Mouse (Mus musculus) bone marrow macrophage, adult 2 months (primary cell): Measurements from ENCODE around the gene Gm11492. TPM values are rescaled to one million over a fixed set of nuclear protein-coding genes. Genes with fewer than 3 reads are reported as not detected.

Experiments used
- H3K27ac ChIP-seq: 2 replicates; pipeline ENCODE4 v1.5.1; 2012; ENCODE audit warnings: low read depth, low read length; ENCODE audit not compliant: insufficient read depth
- H3K4me1 ChIP-seq: 2 replicates; pipeline ENCODE4 v1.6.1; 2012; ENCODE audit warnings: low read length; ENCODE audit not compliant: control insufficient read depth, insufficient read depth
- H3K4me3 ChIP-seq: 2 replicates; pipeline ENCODE4 v1.5.1; 2012; ENCODE audit warnings: mild to moderate bottlenecking, low read length, moderate library complexity; ENCODE audit not compliant: insufficient read depth
- CTCF ChIP-seq: IDR thresholded peaks from 2 replicates; pipeline ENCODE4 v1.5.1; 2012; ENCODE audit warnings: low read depth, mild to moderate bottlenecking, low read length, moderate library complexity
- POLR2A ChIP-seq: IDR thresholded peaks from 2 replicates; pipeline ENCODE4 v1.6.1; 2012; ENCODE audit warnings: mild to moderate bottlenecking, low read depth, low read length, borderline replicate concordance
- polyA plus RNA-seq: library from polyadenylated mRNA; stranded (reverse); fragments of >200 nt; gene quantifications from 2 replicates; pipeline ENCODE4 v1.2.4, GENCODE M21; 2012; ENCODE audit not compliant: missing spikeins, insufficient read depth, insufficient read length

Gene Gm11492
- polyA plus RNA-seq = not detected in 2 replicates

DNA sequence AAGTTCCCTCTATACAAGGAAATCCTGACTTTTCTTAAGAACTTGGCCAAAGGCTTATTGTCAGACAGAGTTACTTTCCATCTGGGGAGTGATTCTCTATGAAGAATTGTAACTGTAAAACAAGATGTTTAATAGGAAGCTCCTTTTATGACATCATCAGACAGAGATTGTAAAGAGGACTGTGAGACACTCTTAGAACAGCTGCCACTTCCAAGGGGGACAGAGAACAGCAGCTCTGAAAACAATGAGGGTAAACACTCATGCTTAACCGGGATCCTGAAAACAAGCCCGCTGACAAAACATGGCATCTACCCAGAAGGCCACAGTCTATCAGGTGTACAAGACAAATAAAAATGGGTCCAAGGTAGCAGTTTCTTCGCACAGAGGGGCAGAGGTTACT lies at the start of gene Gm11492:
Gm11492 (plus strand) TSS at position 153 of the 400 bp plus-strand sequence.
- H3K4me3 ChIP-seq = no peak within 1 kb of the TSS
- peaks cover 4% of the 10 kb centered on the region for H3K4me1 ChIP-seq
- no peak within 1 kb of the TSS for H3K27ac ChIP-seq
- TF ChIP-seq POLR2A = no peak
- TF ChIP-seq CTCF = no peak

DNA sequence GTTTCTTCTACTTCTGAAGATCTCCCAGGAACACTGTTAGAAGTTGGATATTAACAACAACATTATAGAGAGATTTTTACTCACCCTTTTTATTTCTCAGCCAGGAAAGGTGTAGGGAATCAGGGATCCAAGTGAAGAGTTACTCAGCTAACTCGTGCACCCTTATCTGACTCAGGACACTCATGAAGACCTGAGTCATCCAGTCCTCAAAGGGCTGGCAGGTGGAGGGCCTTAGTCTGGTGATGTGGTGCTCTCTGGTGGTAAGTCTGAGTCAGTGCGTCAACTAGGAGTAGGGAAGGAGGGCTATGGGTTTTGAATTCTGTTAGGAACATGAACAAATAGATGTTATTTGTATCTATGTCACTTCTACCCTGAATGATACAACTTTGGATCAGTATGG lies 47.2 kb upstream of the Gm11492 start:
- Histone ChIP-seq H3K4me1 (peaks cover 25% of the 10 kb centered on the region), H3K4me3 (no peak overlapping the region), H3K27ac (no peak overlapping the region)
- TF ChIP-seq POLR2A = no peak
- TF ChIP-seq CTCF = peak; percentile 43

DNA sequence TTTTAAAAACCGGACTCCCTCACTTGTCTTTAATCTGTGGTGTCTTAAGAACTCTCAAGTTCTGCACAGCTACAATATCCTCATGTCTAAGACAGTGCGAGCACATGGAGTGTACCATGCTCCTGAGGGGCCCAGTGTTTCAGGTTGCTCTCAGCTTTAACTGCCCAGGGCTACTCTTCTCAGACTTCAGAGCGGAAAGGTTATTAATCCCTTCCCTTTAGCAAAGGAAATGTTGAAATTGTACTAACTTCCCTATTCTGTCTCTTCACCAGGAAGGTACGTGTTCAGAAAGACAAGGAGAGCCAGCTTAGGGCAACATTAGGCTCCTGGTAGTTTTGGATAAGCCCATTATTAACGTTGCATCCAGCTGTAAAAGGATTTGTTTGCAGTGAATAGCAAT lies 43.0 kb upstream of the Gm11492 start:
- H3K4me3 ChIP-seq = no peak overlapping the region
- H3K4me1 ChIP-seq = peaks cover 41% of the 10 kb centered on the region
- H3K27ac ChIP-seq = no peak overlapping the region
- TF ChIP-seq POLR2A = no peak
- TF ChIP-seq CTCF = no peak

DNA sequence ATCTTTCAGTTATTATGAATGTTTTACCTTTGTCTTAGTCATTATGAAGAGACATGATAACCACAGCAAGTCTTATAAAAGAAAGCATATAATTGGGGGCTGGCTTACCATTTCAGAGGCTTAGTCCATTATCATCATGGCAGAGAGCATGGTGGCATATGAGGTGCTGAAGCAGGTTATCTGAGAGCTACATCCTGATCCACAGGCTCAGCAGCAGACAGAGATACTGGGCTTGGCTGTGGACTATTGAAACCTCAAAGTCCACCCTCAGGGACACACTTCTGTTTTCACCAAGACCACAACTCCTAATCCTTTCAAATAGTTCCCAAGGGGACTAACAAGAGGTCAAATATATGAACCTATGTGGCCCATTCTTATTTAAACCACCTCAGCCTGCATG lies 42.5 kb upstream of the Gm11492 start:
- H3K27ac ChIP-seq = no peak overlapping the region
- H3K4me3 ChIP-seq = no peak overlapping the region
- H3K4me1 ChIP-seq = peaks cover 39% of the 10 kb centered on the region
- TF ChIP-seq POLR2A (no peak), CTCF (no peak)

DNA sequence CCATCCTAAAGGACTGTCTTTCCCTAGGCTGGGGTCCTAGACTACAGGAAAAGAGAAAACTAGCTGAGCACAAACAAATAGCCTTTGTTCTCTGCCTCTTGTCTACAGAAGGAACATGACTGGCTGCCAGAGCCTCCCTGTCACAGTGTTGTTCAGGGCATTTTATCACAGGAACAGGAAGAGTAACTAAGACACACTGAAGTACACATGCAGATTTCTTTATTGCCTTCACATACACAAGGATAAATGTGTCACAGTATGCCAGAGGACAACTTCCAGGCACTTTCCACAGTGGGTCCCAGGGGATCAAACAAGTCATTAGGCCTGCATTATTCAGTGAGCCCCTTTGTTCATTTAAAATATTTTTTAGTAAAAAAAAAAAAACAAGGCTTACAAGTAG lies 41.7 kb upstream of the Gm11492 start:
- H3K4me3 ChIP-seq = no peak overlapping the region
- no peak overlapping the region for H3K27ac ChIP-seq
- TF ChIP-seq CTCF (no peak), POLR2A (no peak)
- peaks cover 36% of the 10 kb centered on the region for H3K4me1 ChIP-seq

DNA sequence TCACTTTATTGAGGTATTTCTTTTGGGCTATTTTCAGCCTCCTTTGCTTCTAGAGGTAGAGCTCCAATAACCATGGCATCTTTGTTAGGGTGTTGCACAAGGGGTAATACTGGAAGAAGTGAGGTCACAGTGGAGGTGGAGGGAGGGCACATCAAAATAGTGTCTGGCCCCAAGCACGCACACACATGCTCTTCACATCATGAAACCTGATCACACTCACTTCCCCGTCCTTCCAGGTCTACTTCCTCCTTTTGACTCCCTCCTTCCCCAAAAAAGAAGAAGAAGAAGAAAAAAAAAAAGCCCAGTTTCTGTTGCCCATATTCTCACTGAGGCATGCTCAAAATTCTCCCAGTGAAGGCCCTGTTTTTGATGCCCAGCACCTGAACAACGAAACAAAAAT lies 39.1 kb upstream of the Gm11492 start:
- Histone ChIP-seq H3K27ac (no peak overlapping the region), H3K4me3 (no peak overlapping the region), H3K4me1 (peaks cover 35% of the 10 kb centered on the region)
- TF ChIP-seq POLR2A = no peak
- TF ChIP-seq CTCF = no peak

DNA sequence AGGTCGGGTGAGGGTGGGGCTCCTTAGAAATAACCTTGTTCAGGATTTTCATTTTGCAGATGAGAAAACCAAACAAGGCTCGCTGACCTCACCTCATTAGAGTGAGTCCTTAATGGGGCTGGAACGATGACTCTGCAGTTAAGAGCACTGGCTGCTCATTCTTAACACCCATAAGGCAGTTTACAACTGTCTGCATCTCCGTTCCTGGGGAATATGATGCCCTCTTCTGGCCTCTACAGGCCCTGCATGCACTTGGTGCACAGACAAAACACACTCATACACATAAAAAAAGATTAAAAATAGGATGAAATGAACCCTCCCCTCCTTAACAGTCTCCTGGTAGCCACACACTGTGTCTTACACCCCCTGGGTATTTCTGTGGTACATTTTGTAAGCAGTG lies 38.5 kb upstream of the Gm11492 start:
- no peak overlapping the region for H3K27ac ChIP-seq
- TF ChIP-seq POLR2A (no peak), CTCF (peak; percentile 28; the same call in 1 of the 2 replicates)

DNA sequence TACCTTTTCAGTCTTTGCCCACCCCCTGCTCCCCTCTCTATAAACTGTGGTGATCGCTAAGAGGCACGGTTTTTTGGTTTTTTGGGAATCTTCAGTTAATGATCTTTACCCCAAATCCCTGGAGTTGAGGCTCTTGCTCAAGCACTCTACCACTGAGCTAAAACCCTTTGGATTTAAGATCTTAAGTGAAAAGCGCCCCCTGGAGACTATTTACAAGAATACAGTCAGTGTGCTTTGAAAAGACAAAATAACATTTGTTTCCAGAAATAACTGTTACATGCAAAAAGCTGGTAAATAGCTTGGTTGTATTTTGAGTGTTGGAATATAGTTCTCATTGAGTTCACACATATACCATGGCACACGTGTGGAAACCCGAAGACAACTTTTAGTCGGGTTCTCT lies 34.8 kb upstream of the Gm11492 start:
- TF ChIP-seq POLR2A (no peak), CTCF (no peak)
- Histone ChIP-seq H3K4me1 (peaks cover 11% of the 10 kb centered on the region), H3K27ac (no peak overlapping the region), H3K4me3 (no peak overlapping the region)

More for the DNA sequence above, 38.5 kb upstream of the Gm11492 start:
- Histone ChIP-seq H3K4me1 (peaks cover 30% of the 10 kb centered on the region), H3K4me3 (no peak overlapping the region)

DNA sequence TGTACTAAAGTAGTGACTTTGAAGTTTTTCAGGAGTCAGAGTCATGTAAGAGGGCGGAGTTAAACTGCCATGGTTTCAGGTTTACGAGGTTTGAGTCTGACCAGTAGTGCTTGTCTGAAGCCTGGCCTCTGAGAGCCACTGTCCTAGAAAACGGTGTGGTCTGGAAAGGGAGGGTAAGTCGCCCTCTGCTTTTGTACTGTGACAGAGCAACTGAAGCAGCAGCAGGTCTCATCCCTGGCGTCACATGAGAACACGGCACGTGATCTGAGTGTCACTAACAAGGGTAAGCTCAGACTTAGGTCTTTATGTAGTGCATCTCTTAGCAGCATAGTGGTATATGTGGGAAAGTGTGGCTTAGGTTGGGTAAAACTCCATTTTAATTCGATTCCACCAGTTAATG lies 24.2 kb upstream of the Gm11492 start:
- Histone ChIP-seq H3K27ac (no peak overlapping the region), H3K4me1 (no peaks in the 10 kb centered on the region), H3K4me3 (no peak overlapping the region)
- TF ChIP-seq POLR2A (no peak), CTCF (no peak)

DNA sequence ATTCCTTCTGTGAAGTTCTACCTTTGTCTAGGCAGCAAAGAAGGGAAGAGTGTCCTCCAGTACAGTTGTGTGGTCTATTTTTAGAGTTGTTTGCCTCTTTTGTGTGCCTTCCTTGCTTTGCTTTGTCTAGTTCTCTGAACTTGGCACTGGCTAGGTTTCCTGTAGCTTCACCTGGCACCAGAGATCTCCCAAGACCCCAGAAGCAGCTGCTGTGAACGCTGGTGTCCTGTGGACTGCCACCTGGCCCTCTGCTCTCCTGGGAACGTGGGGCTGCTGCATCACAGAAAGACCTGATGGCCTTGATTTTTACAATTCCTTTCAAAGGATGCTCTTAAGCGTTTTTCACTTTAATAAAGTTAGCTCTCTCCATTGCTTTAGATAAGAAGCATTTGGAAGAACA lies 23.5 kb upstream of the Gm11492 start:
- Histone ChIP-seq H3K4me1 (no peaks in the 10 kb centered on the region), H3K4me3 (no peak overlapping the region), H3K27ac (no peak overlapping the region)
- TF ChIP-seq CTCF (no peak), POLR2A (no peak)

DNA sequence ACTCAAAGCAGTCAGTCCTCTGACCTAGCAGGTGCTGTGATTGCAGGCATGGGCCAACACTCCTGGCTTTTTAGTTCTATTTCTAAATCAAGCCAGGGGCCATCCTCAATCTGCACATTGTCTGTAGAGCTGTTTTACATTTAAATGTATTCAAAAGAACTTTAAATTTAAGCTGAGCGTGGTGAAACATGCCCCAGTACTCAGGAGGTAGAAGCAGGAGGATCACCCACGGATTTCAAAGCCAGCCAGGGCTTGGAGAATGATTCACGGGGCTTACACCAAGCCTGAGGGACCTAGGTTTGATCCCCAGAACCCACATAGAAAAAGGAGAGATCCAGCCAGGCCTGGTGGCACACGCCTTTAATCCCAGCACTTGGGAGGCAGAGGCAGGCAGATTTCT lies 13.1 kb upstream of the Gm11492 start:
- Histone ChIP-seq H3K4me1 (no peaks in the 10 kb centered on the region), H3K4me3 (no peak overlapping the region), H3K27ac (no peak overlapping the region)
- no peak for TF ChIP-seq CTCF
- no peak for TF ChIP-seq POLR2A

DNA sequence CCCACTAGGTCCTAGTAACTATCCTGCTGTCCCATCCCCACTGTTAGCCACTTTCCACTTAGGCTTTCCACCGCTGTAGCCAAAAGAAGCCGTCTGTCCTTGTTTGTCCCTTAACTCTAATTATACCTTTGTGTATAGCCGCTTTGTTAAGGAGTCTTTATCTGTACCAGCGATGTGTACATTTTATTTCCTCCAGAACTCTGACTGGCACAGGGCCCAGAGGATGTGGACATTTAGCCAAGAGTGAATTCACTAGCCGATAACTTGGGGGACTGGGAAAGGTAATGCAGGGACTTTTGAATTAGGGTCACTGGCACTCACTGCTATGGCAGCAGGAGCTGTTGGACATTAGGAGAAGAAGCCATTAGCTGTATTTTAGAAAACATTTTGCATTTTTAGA lies 12.1 kb upstream of the Gm11492 start:
- TF ChIP-seq CTCF = no peak
- TF ChIP-seq POLR2A = no peak
- no peaks in the 10 kb centered on the region for H3K4me1 ChIP-seq
- no peak overlapping the region for H3K27ac ChIP-seq
- no peak overlapping the region for H3K4me3 ChIP-seq
